Mouse (Mus musculus): ENCODE results near the gene Lrmda. TPM values are rescaled to one million over a fixed set of nuclear protein-coding genes. Genes with fewer than 3 reads are reported as not detected.

Lrmda gene
- total RNA-seq, 2 experiments from 2014 or later, result 3.7 to 3.9 TPM

- DNase-seq (ENCODE audit: low spot score in 2 of 2), result no peak
Observed at GRCm38 (mm10) chr14:22695931-22696365, 676.4 kb downstream of the Lrmda start.

GRCm38 (mm10) chr14:22700236-22700635, 680.7 kb downstream of the Lrmda start:
- DNase-seq (ENCODE audit: low spot score in 2 of 2), result no peak

- no peak for DNase-seq (ENCODE audit: low spot score in 2 of 2)
Observed at GRCm38 (mm10) chr14:22700690-22701089, 681.2 kb downstream of the Lrmda start.

GRCm38 (mm10) chr14:22707958-22708701, 688.6 kb downstream of the Lrmda start:
- no peak for DNase-seq (ENCODE audit: low spot score in 2 of 2)

- no peak for DNase-seq (ENCODE audit: low spot score in 2 of 2)
Observed at GRCm38 (mm10) chr14:22710071-22710661, 690.7 kb downstream of the Lrmda start.

- DNase-seq (ENCODE audit: low spot score in 2 of 2), result no peak
Observed at GRCm38 (mm10) chr14:22712388-22712787, 692.9 kb downstream of the Lrmda start.

- DNase-seq (ENCODE audit: low spot score in 2 of 2), result no peak
Observed at GRCm38 (mm10) chr14:22715581-22716378, 696.3 kb downstream of the Lrmda start.

- no peak for DNase-seq (ENCODE audit: low spot score in 2 of 2)
Observed at GRCm38 (mm10) chr14:22719968-22720367, 700.5 kb downstream of the Lrmda start.

- no peak for DNase-seq (ENCODE audit: low spot score in 2 of 2)
Observed at GRCm38 (mm10) chr14:22721845-22722244, 702.3 kb downstream of the Lrmda start.

- DNase-seq (ENCODE audit: low spot score in 2 of 2), result no peak
Observed at GRCm38 (mm10) chr14:22727548-22727947, 708.0 kb downstream of the Lrmda start.

- no peak for DNase-seq (ENCODE audit: low spot score in 2 of 2)
Observed at GRCm38 (mm10) chr14:22728611-22729223, 709.2 kb downstream of the Lrmda start.

GRCm38 (mm10) chr14:22738603-22739002, 719.1 kb downstream of the Lrmda start:
- DNase-seq (ENCODE audit: low spot score in 2 of 2), result no peak

- no peak for DNase-seq (ENCODE audit: low spot score in 2 of 2)
Observed at GRCm38 (mm10) chr14:22742527-22742926, 723.0 kb downstream of the Lrmda start.

- no peak for DNase-seq (ENCODE audit: low spot score in 2 of 2)
Observed at GRCm38 (mm10) chr14:22743264-22743663, 723.8 kb downstream of the Lrmda start.

GRCm38 (mm10) chr14:22744701-22745100, 725.2 kb downstream of the Lrmda start:
- no peak for DNase-seq (ENCODE audit: low spot score in 2 of 2)

GRCm38 (mm10) chr14:22745263-22745881, 725.9 kb downstream of the Lrmda start:
- no peak for DNase-seq (ENCODE audit: low spot score in 2 of 2)

GRCm38 (mm10) chr14:22745882-22746480, 726.5 kb downstream of the Lrmda start:
- no peak for DNase-seq (ENCODE audit: low spot score in 2 of 2)

GRCm38 (mm10) chr14:22747816-22748215, 728.3 kb downstream of the Lrmda start:
- no peak for DNase-seq (ENCODE audit: low spot score in 2 of 2)

GRCm38 (mm10) chr14:22750409-22750808, 730.9 kb downstream of the Lrmda start:
- no peak for DNase-seq (ENCODE audit: low spot score in 2 of 2)

- DNase-seq (ENCODE audit: low spot score in 2 of 2), result no peak
Observed at GRCm38 (mm10) chr14:22751290-22751689, 731.8 kb downstream of the Lrmda start.

- no peak for DNase-seq (ENCODE audit: low spot score in 2 of 2)
Observed at GRCm38 (mm10) chr14:22754633-22755032, 735.1 kb downstream of the Lrmda start.

Data from adrenal gland, postnatal 4 days (tissue).